Mouse (Mus musculus): ENCODE results near the gene Lbx1. TPM values are rescaled to one million over a fixed set of nuclear protein-coding genes. Genes with fewer than 3 reads are reported as not detected.

Gene Lbx1
- polyA plus RNA-seq, 1 experiment: not detected

GRCm38 (mm10) chr19:45205311-45206105, 30.1 kb downstream of the Lbx1 start:
- TF ChIP-seq POLR2A (IDR thresholded peaks at IDR 0.05; ENCODE audit: low read depth, low read length): no peak
- no peak for TF ChIP-seq CTCF (IDR thresholded peaks at IDR 0.05; ENCODE audit: borderline replicate concordance, insufficient read depth, low read length)
- H3K27ac ChIP-seq (ENCODE audit: insufficient read depth, low read length): no peak overlapping the region
- no peaks in the 10 kb centered on the region for H3K4me1 ChIP-seq (ENCODE audit: control insufficient read depth, insufficient read depth, low read length)
- no peak overlapping the region for H3K4me3 ChIP-seq (ENCODE audit: insufficient read depth, low read length)

- Histone ChIP-seq H3K4me3 (ENCODE audit: insufficient read depth, low read length) (no peak overlapping the region), H3K27ac (ENCODE audit: insufficient read depth, low read length) (no peak overlapping the region), H3K4me1 (ENCODE audit: control insufficient read depth, insufficient read depth, low read length) (no peaks in the 10 kb centered on the region)
- no peak for TF ChIP-seq CTCF (IDR thresholded peaks at IDR 0.05; ENCODE audit: borderline replicate concordance, insufficient read depth, low read length)
- TF ChIP-seq POLR2A (IDR thresholded peaks at IDR 0.05; ENCODE audit: low read depth, low read length): no peak
Observed at GRCm38 (mm10) chr19:45196967-45197366, 38.6 kb downstream of the Lbx1 start.

- H3K4me3 ChIP-seq (ENCODE audit: insufficient read depth, low read length): no peak overlapping the region
- H3K27ac ChIP-seq (ENCODE audit: insufficient read depth, low read length): no peak overlapping the region
- TF ChIP-seq POLR2A (IDR thresholded peaks at IDR 0.05; ENCODE audit: low read depth, low read length) (no peak), CTCF (IDR thresholded peaks at IDR 0.05; ENCODE audit: borderline replicate concordance, insufficient read depth, low read length) (no peak)
Observed at GRCm38 (mm10) chr19:45194651-45195050, 41.0 kb downstream of the Lbx1 start.

More at GRCm38 (mm10) chr19:45194651-45195050, 41.0 kb downstream of the Lbx1 start:
- H3K4me1 ChIP-seq (ENCODE audit: control insufficient read depth, insufficient read depth, low read length): no peaks in the 10 kb centered on the region

Other genes with a start within 250 kb of the Lbx1 start
- gene Sema4g, start 246.7 kb downstream of the Lbx1 start, polyA plus RNA-seq (2011; ENCODE audit: insufficient read length, low read depth, missing spikeins): 3.4 and 4.9 TPM in 2 replicates
- gene Twnk, start 230.1 kb downstream of the Lbx1 start, polyA plus RNA-seq (2011; ENCODE audit: insufficient read length, low read depth, missing spikeins): 7.8 and 8.3 TPM in 2 replicates
- gene Mrpl43, start 229.4 kb downstream of the Lbx1 start, polyA plus RNA-seq (2011; ENCODE audit: insufficient read length, low read depth, missing spikeins): 31.1 and 36.9 TPM in 2 replicates
- 54.1 and 62.0 TPM in 2 replicates for gene Lzts2, start 221.4 kb downstream of the Lbx1 start, polyA plus RNA-seq (2011; ENCODE audit: insufficient read length, low read depth, missing spikeins)
- 0.42 and 0.74 TPM in 2 replicates for gene Pdzd7, start 190.1 kb downstream of the Lbx1 start, polyA plus RNA-seq (2011; ENCODE audit: insufficient read length, low read depth, missing spikeins)
- gene Sfxn3, start 188.3 kb downstream of the Lbx1 start, polyA plus RNA-seq (2011; ENCODE audit: insufficient read length, low read depth, missing spikeins): 94.9 and 96.8 TPM in 2 replicates
- 7.3 and 7.8 TPM in 2 replicates for gene Kazald1, start 160.6 kb downstream of the Lbx1 start, polyA plus RNA-seq (2011; ENCODE audit: insufficient read length, low read depth, missing spikeins)
- not detected in 2 replicates for gene Tlx1, start 85.1 kb downstream of the Lbx1 start, polyA plus RNA-seq (2011; ENCODE audit: insufficient read length, low read depth, missing spikeins)
- 30.0 and 33.8 TPM in 2 replicates for gene Btrc, start 127.9 kb upstream of the Lbx1 start, polyA plus RNA-seq (2011; ENCODE audit: insufficient read length, low read depth, missing spikeins)

All from embryonic fibroblast, embryonic 13.5 days (primary cell).